Mouse (Mus musculus): Measurements from ENCODE around the gene Dbi. TPM values are rescaled to one million over a fixed set of nuclear protein-coding genes. Genes with fewer than 3 reads are reported as not detected.
"Not testable (repeated sequence)": the region's sequence is repeated elsewhere in the genome, so short reads cannot be mapped to it uniquely, and the experiment has no call there.

Dbi gene
- polyA plus RNA-seq, 1 experiment from 2014 or later, result 616 TPM

DNA sequence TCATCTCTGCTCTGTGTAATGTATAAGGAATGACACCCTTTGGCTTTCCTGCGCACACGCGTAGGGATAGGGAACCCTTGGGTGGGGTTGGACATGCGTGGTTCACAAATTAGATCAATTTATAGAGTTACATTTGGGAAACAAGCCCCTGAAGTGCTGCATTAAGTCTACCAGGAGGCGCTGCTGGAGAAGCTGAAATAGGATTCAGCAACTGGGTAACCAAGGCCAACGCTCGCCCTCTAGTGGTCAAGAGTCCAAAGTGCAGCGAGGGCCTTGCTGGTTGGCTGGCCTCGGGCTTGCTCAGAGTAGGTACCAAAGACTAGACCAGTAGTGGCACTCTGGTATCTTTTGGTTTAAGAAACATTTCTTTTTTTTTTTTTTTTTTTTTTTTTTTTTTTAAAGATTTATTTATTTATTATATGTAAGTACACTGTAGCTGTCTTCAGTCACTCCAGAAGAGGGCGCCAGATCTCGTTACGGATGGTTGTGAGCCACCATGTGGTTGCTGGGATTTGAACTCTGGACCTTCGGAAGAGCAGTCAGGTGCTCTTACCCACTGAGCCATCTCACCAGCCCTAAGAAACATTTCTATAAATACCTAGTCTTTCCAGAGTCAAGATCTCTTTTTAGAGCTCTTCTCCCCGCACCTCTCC is 27.3 kb downstream of the Dbi start:
- peak; percentile 40; the same call in 1 of the 2 replicates for ATAC-seq (ENCODE audit: low FRiP score, low read depth)

GRCm38 (mm10) chr1:120090880-120091570 is 29.9 kb downstream of the Dbi start:
- Histone ChIP-seq H3K4me1 (no peaks in the 10 kb centered on the region), H3K4me3 (no peak overlapping the region), H3K4me2 (replicated peaks) (no peak overlapping the region), H3K36me3 (no peaks in the 10 kb centered on the region), H3K9ac (replicated peaks) (no peak overlapping the region), H3K9me3 (no peaks in the 10 kb centered on the region), H3K27ac (replicated peaks) (no peak overlapping the region), H3K27me3 (no peaks in the 10 kb centered on the region)
- no peak for ATAC-seq (ENCODE audit: low FRiP score, low read depth)
- WGBS, result 88% methylated on average over 8 of the region's 8 CpGs

More for the DNA sequence above, 27.3 kb downstream of the Dbi start:
- H3K27ac ChIP-seq (replicated peaks); H3K4me3 ChIP-seq; H3K9ac ChIP-seq (replicated peaks); H3K4me1 ChIP-seq; H3K4me2 ChIP-seq (replicated peaks); H3K36me3 ChIP-seq; H3K27me3 ChIP-seq; H3K9me3 ChIP-seq: not testable (repeated sequence)
- WGBS, result 55% methylated on average over 11 of the region's 14 CpGs

DNA sequence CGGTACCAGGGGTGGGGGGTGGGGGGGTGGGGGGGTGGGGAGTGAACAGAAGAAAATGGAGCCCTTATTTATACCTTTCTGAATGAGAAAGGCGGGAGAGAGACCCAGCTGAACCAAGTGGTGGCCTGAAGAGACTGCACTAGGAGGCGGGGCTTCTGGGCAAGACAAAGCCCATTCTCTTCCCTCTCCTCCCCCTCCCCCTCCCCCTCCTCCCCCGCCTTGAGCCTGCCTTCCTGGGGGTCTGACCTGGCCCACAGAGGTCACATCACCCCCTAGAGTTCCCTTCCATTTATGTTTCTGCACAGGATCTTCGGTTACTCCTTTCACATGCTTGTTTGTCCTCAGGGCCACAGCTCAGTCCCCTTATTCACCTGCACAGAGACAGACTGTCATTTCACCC is 31.7 kb downstream of the Dbi start:
- Histone ChIP-seq H3K9ac (replicated peaks) (no peak overlapping the region), H3K36me3 (no peaks in the 10 kb centered on the region), H3K4me1 (no peaks in the 10 kb centered on the region), H3K27me3 (no peaks in the 10 kb centered on the region), H3K27ac (replicated peaks) (no peak overlapping the region), H3K4me3 (no peak overlapping the region), H3K9me3 (no peaks in the 10 kb centered on the region), H3K4me2 (replicated peaks) (no peak overlapping the region)
- WGBS, result 0% methylated on average over 3 of the region's 5 CpGs
- no peak for ATAC-seq (ENCODE audit: low FRiP score, low read depth)

GRCm38 (mm10) chr1:120086644-120087043 is 34.2 kb downstream of the Dbi start:
- ATAC-seq (ENCODE audit: low FRiP score, low read depth), result no peak
- Histone ChIP-seq H3K27me3 (no peaks in the 10 kb centered on the region; the same call in 1 of the 2 replicates), H3K9me3 (no peaks in the 10 kb centered on the region), H3K4me2 (replicated peaks) (no peak overlapping the region), H3K9ac (replicated peaks) (no peak overlapping the region), H3K27ac (replicated peaks) (no peak overlapping the region), H3K4me1 (peaks cover 2% of the 10 kb centered on the region; the same call in 1 of the 2 replicates), H3K4me3 (no peak overlapping the region), H3K36me3 (no peaks in the 10 kb centered on the region)
- 54% methylated on average over 13 of the region's 13 CpGs for WGBS

DNA sequence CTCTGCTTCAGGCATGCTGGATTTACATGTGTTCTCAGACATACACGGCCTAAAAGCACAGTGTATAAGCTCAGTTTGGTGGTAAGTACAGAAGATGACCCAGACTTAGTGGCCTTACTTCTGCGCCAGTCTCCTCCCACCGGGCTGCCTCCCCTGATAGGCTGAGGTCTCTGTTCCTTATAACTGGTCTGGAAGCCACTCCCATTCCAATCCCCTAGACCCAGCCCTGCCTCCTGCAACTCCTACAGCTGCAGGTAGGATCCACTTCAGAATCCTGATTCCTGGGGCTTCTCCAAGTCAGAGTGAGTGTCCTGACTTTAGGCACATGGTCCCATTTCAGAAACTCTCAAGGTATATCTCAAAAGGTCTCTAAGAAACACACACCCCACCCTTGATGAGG is 35.2 kb downstream of the Dbi start:
- H3K4me2 ChIP-seq (replicated peaks), result no peak overlapping the region
- ATAC-seq (ENCODE audit: low FRiP score, low read depth), result no peak
- no peaks in the 10 kb centered on the region; the same call in 1 of the 2 replicates for H3K27me3 ChIP-seq
- no peak overlapping the region for H3K27ac ChIP-seq (replicated peaks)
- no peak overlapping the region for H3K9ac ChIP-seq (replicated peaks)
- H3K36me3 ChIP-seq, result no peaks in the 10 kb centered on the region
- 64% methylated on average over 3 of the region's 3 CpGs for WGBS
- H3K9me3 ChIP-seq, result no peaks in the 10 kb centered on the region
- H3K4me3 ChIP-seq, result no peak overlapping the region
- peaks cover 2% of the 10 kb centered on the region; the same call in 1 of the 2 replicates for H3K4me1 ChIP-seq

GRCm38 (mm10) chr1:120083921-120084517 is 36.9 kb downstream of the Dbi start:
- WGBS, result 68% methylated on average over 5 of the region's 5 CpGs
- Histone ChIP-seq H3K36me3 (no peaks in the 10 kb centered on the region), H3K9me3 (no peaks in the 10 kb centered on the region), H3K4me3 (no peak overlapping the region), H3K27me3 (no peaks in the 10 kb centered on the region; the same call in 1 of the 2 replicates), H3K27ac (replicated peaks) (no peak overlapping the region), H3K4me2 (replicated peaks) (no peak overlapping the region), H3K4me1 (peaks cover 2% of the 10 kb centered on the region; the same call in 1 of the 2 replicates), H3K9ac (replicated peaks) (no peak overlapping the region)
- no peak for ATAC-seq (ENCODE audit: low FRiP score, low read depth)

GRCm38 (mm10) chr1:120082957-120083585 is 37.8 kb downstream of the Dbi start:
- H3K9me3 ChIP-seq, result no peaks in the 10 kb centered on the region
- no peak for ATAC-seq (ENCODE audit: low FRiP score, low read depth)
- 0 out of 2 replicates have a peak overlapping the region, but pooled peaks have one; percentile 6 for H3K9ac ChIP-seq (replicated peaks)
- H3K36me3 ChIP-seq, result no peaks in the 10 kb centered on the region
- H3K27ac ChIP-seq (replicated peaks), result no peak overlapping the region
- no peak overlapping the region for H3K4me2 ChIP-seq (replicated peaks)
- 51% methylated on average over 7 of the region's 7 CpGs for WGBS
- H3K4me1 ChIP-seq, result peaks cover 5% of the 10 kb centered on the region
- H3K4me3 ChIP-seq, result no peak overlapping the region
- H3K27me3 ChIP-seq, result no peaks in the 10 kb centered on the region; the same call in 1 of the 2 replicates

- no peak for ATAC-seq (ENCODE audit: low FRiP score, low read depth)
- Histone ChIP-seq H3K36me3 (no peaks in the 10 kb centered on the region), H3K9ac (replicated peaks) (no peak overlapping the region), H3K4me2 (replicated peaks) (no peak overlapping the region), H3K4me1 (peaks cover 10% of the 10 kb centered on the region), H3K27ac (replicated peaks) (no peak overlapping the region), H3K27me3 (peaks cover 10% of the 10 kb centered on the region), H3K4me3 (no peak overlapping the region), H3K9me3 (no peaks in the 10 kb centered on the region)
- 78% methylated on average over 1 of the region's 1 CpGs for WGBS
These were observed 40.2 kb downstream of the Dbi start for GRCm38 (mm10) chr1:120080632-120081031.

GRCm38 (mm10) chr1:120077746-120078410 is 43.0 kb downstream of the Dbi start:
- H3K9me3 ChIP-seq, result no peaks in the 10 kb centered on the region
- no peak overlapping the region for H3K4me3 ChIP-seq
- peaks cover 37% of the 10 kb centered on the region for H3K27me3 ChIP-seq
- no peak overlapping the region for H3K27ac ChIP-seq (replicated peaks)
- WGBS, result 16% methylated on average over 9 of the region's 9 CpGs
- no peak overlapping the region for H3K9ac ChIP-seq (replicated peaks)
- H3K4me2 ChIP-seq (replicated peaks), result no peak overlapping the region
- peaks cover 22% of the 10 kb centered on the region for H3K4me1 ChIP-seq
- no peak for ATAC-seq (ENCODE audit: low FRiP score, low read depth)
- no peaks in the 10 kb centered on the region for H3K36me3 ChIP-seq

- WGBS, result 88% methylated on average over 5 of the region's 5 CpGs
- no peak overlapping the region for H3K4me2 ChIP-seq (replicated peaks)
- no peak for ATAC-seq (ENCODE audit: low FRiP score, low read depth)
These were observed 45.4 kb downstream of the Dbi start for GRCm38 (mm10) chr1:120075507-120075906.

DNA sequence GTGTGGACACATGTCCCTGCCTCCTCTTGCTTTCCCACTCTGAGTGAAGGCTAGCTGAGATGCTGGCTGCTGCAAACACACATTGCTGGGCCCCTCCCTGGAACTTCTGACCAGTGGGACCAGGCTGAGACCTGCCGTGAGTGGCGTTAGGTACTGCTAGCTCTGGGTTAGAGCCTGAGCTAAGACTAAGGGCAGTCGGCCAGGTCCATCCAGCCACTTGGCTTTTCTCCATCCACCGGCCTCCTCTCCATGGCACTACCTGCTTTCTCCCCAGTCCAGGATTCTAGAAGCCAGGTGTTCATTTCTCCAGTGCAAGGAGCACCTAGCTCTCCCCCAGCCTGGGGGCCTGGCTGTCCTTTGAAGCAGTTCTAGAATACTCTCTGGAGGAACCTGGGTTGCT is 45.9 kb downstream of the Dbi start:
- no peak overlapping the region for H3K27ac ChIP-seq (replicated peaks)
- H3K36me3 ChIP-seq, result no peaks in the 10 kb centered on the region
- no peak overlapping the region for H3K4me3 ChIP-seq
- H3K4me2 ChIP-seq (replicated peaks), result no peak overlapping the region
- ATAC-seq (ENCODE audit: low FRiP score, low read depth), result no peak
- H3K9me3 ChIP-seq, result no peaks in the 10 kb centered on the region
- WGBS, result 84% methylated on average over 4 of the region's 4 CpGs
- H3K27me3 ChIP-seq, result peaks cover 56% of the 10 kb centered on the region
- H3K9ac ChIP-seq (replicated peaks), result no peak overlapping the region
- peaks cover 24% of the 10 kb centered on the region for H3K4me1 ChIP-seq

More at GRCm38 (mm10) chr1:120075507-120075906, 45.4 kb downstream of the Dbi start:
- H3K36me3 ChIP-seq, result no peaks in the 10 kb centered on the region
- H3K27me3 ChIP-seq, result peaks cover 56% of the 10 kb centered on the region
- H3K4me3 ChIP-seq, result no peak overlapping the region
- no peaks in the 10 kb centered on the region for H3K9me3 ChIP-seq
- peaks cover 24% of the 10 kb centered on the region for H3K4me1 ChIP-seq
- H3K27ac ChIP-seq (replicated peaks), result no peak overlapping the region
- no peak overlapping the region for H3K9ac ChIP-seq (replicated peaks)
